Mouse (Mus musculus) kidney, adult 18-20 months (tissue): ENCODE data around the gene Teddm3.
"Not testable (repeated sequence)": the region's sequence is repeated elsewhere in the genome, so short reads cannot be mapped to it uniquely, and the experiment has no call there.

Experiments used
- DNase-seq: peaks from one replicate; pipeline ENCODE4 v3.0.0; 2021

Gene Teddm3

DNA sequence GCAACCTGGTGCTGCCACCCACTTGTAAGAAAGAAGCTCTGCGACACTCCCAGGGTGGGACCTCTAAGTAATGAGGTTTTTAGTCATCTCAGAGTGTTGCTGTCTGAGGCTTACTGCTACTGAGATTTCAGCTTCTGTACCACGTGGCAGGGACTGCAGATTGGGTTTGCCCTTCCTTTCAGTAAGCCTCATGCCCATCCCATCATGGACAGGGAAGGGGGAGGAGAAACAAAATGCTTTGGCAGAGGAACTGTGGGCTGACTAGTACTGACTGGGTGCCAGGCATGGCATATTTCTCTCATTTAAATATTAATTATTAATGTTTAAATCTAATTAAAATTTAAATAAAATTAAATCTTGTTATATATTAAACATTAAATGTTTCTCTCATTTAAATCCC, at the start of gene Teddm3:
Teddm3 (minus strand) TSS at position 101 of the 400 bp plus-strand sequence.
- not testable (repeated sequence) for DNase-seq

DNA sequence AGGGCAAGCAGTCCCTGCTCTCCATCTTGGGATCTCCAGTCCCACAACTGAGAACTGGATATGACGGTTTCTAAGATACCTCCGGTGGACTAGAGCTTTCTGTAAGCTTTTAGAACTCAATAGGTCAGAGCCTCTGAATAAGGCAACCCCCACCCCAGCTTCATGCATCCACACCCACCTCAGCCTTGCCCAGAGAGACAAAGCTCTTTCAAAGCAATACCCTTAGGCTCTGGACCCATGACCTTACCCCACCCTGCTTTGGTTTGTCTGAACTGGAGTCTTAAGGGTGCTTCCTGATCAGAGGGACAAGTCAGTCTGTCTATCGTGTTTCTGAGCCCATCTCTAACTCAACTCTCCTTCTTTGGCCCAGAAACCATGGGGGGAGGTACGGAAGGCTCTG, 48.9 kb upstream of the Teddm3 start:
- DNase-seq = no peak

DNA sequence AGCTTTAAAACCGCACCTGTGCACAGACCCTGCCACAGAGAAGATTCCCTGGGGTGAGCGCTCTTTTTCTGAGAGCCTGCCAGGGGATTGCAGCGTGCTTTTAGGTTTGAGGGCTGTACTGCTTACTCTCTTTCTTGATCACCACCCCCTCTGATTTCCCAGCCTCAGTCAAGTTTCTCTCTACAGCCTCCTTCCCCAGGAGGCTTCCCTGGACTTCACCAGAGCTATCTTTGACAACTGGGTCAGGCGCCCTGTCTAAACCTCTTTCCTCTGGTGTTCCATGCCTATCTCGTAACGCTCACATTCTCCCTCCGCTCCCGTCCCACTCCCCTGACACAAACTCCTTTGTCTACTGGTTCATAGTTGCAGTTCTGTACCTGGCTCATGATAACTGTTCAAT, 45.6 kb upstream of the Teddm3 start:
- DNase-seq = no peak

DNA sequence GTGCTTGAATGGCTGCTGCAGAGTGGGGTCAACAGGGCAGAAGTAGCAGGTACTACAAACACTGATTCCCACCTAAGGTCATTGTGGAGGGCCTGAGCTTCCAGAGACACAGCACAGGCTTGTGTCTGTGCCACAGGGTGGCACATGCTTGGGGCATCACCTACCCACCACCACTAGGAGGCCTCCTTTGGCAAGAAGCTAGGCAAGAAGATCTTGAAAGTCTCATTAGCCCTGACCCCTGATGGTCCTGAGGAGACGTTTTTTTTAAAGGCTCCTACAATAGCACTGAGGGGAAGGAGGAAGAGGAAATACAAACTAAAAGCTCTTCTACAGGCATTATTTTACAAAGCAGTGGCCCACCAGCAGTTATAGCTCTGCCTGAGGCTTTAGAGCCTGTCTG, 44.7 kb upstream of the Teddm3 start:
- no peak for DNase-seq

DNA sequence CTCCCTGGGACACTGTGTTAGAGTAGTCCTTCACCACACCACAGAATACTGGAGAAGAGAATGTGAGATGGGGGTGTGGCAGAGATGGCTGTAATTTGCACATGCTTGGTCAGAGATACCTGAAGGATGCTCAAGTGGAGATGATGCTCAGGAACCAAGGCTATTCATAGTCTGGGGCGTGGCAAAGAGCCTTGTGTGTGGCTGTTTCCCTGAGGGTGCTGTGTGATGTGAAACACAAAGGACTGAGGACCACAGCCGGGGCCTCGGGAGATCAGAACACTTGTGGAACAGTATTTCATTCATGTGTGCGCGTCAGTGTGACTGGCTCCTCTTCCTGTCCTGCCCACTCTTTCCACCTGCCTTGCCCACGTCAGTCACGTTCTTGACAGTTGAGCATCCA, 44.2 kb upstream of the Teddm3 start:
- no peak for DNase-seq

DNA sequence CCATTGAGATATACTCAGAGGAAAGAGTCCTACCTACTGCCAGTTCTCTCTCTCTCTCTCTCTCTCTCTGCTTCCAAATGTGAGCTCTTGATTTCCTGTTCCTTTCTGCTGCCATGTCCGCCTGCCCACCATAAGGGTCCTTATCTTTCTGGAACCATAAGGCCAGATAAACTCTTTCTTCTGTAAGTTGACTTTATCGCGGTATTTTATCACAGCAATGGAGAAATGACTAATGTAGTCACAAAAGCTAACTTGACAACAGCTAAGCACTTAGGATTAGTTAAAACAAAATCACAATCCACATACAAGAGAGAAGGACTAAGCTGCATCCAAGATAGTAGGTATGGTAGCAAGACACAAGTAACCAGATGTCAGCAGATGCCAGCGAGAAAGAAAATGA, 43.7 kb upstream of the Teddm3 start:
- DNase-seq = no peak

DNA sequence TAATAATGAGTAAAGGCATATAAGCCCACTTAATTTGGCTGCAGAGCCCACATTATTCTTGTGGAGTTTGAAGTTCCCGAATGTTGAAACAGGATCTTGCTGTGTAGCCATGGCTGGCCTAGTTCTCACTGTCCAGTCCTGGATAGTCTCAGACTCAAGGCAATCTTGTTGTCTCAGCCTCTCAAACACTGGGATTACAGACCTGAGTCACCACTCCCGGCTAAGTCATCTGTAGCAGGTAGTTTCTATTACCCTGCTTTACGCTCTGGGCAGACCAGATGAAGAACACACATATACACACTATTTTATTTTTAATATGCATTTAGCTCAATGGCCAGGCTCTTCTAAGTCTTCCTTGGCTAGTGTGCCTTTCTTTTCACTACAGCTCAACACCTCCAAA, 42.8 kb upstream of the Teddm3 start:
- DNase-seq = no peak

DNA sequence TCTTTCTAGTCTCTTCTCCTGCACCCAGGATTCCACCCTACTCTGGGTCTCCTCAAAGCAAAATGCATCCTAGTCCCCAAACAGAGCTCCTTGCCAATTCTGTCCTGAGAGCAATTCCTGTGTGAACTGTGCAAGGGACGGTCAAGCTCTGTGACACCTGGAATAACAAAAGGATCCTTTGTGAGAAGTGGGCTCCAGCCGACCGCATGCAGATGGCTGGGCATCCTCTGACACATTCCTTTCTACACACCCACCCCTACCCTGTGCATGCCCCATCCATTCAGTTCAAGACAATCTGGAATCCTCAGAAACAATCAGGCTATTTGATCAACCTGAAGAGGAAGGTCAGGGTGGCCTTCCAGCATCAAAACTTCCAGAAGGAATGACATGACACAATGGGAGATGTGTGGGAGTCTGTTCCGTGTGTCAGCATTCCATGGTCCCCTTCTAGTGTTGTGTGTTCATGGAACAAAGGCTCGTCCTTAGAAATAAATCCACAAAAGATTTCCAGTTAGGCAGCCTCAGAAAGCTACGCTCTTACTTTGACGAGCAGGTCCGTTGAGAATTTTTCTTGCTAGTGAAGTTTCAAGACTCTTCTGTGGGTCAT, 41.6 kb upstream of the Teddm3 start:
- no peak for DNase-seq

DNA sequence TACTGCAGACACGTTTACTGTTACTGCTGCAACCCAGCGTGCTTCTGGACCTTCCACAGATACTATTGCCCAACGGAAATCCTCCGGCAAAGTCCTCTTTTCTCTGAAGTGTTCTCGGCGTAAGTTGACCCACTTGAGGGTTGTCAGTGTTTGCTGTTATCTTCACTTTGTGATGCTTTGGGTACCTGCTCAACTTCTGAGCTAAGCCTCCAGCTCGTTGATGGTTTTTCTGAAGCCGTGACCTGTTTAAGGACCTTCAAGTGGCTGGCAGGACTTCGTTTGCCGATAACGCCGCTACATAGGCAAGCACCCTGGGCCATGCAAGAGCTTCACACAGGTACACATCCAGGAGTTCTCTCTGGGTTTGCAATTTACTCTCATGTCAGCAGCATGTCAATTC, 40.4 kb upstream of the Teddm3 start:
- no peak for DNase-seq

DNA sequence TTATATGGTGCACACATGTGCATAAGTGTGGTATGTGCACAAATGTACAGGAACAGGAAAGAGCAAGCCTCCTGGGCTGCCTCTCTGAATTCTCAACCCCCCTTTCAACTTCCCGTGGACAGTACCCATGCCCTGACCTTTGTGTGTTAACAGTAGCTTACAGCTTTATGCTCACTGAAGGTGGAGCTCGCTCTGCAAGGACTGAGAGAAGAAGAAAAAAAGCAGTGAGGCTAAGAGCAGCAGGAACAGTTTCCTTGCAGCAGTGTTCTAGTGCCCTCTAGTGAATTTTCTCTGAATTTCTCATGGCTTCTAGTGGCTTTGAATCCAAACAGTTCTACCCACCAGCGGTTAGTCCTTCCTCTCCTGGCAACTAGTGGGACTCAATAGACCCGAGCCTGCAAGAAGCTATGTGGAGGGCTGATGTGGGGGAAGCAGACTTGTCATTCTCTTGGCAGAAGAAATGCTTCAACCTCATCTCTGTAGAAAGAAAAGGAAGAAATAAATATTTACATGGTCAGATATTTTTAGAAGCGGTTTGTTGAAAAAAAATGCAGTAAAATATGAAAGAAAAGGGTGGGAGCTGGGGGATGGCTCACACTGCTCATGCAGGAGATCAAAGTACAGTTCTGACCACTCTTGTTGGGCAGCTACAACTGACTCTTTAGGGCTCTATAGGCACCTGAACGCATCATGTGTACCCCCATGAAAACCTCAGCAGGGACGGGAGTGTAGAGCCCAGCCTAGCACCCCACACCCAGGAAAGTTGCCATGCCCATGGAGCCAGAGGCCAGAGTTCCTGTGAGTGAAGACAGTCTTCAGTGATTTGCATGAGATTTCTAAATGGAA, 38.9 kb upstream of the Teddm3 start:
- DNase-seq = peak; percentile 28

DNA sequence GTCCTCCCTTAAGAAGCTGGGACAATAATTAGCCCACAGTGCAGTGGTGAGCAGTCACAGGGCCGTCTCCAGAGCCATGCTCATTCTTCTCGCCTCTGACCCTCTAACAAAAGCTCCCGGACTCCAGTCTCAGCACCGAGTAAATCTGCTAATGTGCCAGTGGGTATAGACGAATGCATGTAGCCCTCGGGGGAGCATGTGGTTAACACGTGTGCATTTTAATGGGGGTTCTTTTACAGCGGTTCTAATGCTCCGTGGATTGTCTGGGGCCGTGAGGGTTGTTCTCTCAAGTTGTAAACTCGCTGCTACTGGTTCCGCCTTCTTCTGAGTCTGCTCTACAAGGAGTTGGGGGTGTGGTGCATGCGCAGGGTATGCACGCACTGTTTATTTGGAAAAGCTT, 37.8 kb upstream of the Teddm3 start:
- DNase-seq = peak; percentile 13

DNA sequence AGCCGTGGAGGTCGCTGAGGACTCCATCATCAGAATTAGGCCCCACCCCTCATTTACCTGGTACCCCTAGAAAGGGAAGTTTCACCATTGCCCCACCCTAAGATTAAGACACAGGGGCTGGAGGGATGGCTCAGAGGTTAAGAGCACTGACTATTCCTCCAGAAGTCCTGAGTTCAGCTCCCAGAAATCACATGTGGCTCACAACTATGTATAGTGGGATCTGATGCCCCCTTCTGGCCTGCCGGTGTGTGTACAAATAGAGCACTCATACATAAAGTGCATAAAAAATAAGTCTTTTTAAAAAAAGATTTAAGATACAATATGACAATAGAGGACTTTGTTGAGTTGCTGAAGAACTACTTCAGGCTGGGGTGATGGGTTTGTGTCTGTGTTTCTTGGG, 34.5 kb upstream of the Teddm3 start:
- DNase-seq = no peak

DNA sequence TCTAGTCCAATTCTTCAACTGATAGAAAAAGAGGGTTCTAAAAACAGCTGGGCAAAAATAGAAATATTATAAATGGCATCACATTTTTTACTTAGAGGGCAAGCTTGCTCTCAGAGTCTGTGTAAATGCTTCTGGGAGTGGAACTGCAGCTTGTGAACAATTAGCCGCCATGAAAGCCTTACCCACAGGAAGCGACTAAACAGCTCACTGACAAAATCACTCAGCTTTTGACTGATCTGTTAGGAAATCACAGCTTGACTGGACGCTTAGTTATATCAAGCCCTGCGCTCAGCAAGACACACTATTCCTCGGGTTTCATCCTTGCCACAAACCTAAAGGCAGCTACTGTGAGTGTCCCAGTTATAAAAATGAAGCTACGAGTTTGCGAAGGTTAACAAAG, 33.8 kb upstream of the Teddm3 start:
- DNase-seq = no peak

DNA sequence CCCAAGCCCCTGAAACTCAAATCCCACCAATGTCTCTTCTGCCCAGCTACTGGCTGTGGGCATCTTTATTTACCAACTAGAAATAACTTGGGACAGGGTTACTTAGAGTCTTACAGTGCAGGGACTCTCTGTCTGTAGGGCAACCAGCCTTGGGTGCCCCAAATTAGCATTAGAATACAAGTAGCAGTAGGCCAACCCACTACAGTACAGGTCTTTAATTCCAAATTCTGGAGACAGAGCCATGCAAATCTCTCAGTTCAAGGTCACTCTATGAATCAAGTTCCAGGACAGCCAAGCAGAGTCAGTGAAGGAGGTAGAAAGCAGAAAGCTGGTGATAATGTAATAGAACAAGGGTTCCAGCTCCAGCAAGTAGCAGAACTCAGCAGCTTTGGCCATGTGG, 30.9 kb upstream of the Teddm3 start:
- no peak for DNase-seq

DNA sequence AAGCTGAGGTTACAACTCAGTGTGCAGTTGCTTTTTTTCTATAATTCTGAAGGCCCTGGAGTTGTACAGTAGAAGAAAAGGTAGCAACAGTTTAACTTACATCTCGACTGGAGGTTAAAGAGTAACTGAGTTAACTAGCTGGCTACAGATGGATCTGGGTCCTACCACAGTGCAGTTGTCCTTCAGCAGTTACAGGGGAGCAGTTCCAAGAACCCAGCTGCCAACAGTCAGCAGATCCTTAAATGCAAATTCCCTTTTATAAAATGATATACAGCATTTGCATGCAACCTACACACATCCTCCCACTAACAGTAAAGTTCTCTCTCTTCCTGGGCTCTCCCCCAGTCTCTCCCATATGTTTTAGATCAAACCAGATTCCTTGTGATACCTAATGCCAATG, 28.3 kb upstream of the Teddm3 start:
- DNase-seq = peak; percentile 32

DNA sequence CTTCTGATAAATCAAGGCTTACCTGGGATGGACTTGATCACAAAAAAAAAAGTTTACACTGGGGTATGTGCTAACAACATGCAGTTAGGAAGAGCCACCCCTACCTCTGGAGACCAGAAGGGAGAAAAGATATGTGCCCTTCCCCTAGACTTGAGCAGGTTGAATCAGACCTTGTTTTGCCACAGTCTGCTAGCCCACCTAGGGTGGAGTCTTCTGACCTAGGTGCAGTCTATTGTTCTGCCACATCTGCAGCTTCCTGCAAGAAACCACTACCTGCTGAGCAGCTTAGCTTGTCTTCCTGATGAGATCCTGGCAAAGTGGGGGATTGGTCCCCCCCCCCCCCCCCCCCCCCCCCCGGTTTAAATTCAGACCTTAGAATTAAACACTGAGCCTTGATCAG, 21.4 kb upstream of the Teddm3 start:
- DNase-seq = no peak

DNA sequence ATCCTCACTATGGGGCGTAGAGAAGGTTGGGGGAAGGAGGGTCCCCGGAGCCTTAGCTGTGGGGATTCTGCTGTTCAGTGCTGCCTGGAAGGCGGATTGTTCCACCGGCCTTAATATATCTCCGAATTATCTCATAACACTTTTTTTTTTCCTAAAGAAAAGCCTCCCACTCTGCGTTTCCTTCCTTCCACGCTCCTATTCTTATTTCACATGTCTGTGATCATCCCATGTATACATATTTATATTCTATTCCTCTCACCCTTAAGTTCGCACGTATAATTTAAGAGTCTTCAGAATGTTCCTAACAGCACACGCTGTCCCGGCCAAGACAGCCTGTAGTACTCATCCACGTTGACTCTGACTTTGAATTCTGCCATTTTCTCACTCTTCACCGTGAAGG, 14.9 kb upstream of the Teddm3 start:
- DNase-seq = no peak

DNA sequence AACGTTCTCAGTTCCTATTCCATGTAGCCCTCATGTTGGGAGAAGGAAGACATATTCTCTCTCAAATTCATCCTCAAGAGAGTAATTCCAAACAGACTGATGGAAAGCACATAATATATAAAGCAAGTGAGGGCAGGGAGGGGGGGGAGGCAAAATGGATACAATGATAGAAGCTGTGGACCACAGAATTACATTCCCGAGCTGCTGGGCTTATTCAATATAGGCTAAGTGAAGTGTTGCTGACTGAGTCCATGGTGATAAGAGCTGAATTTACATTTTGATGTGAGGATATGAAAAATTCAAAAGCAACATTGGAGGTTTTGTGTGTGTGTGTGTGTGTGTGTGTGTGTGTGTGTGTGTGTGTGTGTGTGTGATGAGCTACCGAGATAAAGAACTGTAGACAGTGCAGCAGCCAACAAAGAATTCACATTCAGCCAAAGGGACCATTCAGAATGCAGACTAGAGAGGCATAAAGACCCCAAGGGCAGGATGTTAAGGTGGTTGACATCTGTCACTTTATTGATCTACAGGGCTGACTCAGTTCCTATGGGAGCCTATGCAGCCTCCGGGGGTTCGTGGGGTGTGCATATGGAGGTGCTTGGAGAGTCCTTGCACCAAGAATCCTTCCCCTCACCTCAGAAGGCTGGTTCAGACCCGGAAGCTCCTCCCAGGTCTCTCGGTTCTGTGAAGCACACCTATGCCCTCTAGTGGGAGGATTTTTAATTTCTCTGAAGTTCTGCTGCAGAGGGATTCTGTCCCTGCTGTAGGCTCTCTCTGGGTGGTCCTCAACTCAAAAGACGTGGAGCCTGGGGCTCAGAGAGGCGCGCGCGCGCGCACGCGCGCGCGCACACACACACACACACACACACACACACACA, 11.8 kb upstream of the Teddm3 start:
- peak; percentile 13 for DNase-seq

DNA sequence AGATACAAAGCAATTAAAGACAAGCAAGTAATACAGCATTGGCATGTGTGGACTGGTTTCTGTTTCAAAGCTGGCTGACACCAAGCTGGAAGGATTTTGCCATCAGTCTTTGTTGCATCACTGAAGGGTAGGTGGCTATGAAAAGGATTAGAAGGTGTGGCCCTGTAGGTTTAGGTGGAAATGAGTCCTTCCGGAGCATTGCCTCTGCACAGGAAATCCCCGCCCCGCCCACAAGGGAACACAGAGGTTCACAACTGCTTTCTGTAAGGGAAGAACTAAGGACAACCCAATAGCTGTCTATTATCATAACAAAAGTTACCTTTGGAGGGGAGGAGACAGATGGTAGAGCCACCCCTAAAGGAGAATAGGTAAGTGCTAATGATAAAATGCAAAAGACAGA, 9.6 kb upstream of the Teddm3 start:
- DNase-seq = not testable (repeated sequence)

DNA sequence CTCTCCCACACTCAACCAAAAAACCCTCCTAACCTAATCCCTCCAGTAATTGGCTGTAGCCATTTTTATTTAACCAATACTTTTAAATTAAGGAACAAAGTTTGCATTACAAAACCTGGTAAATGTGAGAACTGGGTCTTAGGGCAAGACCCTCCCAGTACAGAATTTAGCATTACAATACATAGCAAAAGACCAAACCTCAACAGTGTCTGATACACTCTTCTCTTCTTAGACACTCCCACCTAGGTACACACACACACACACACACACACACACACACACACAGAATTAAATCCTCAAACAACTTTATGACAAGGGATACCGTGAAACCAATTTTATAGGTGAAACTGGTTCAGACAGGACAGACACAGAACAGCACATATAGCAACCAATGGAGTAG, 5.4 kb upstream of the Teddm3 start:
- DNase-seq = not testable (repeated sequence)

DNA sequence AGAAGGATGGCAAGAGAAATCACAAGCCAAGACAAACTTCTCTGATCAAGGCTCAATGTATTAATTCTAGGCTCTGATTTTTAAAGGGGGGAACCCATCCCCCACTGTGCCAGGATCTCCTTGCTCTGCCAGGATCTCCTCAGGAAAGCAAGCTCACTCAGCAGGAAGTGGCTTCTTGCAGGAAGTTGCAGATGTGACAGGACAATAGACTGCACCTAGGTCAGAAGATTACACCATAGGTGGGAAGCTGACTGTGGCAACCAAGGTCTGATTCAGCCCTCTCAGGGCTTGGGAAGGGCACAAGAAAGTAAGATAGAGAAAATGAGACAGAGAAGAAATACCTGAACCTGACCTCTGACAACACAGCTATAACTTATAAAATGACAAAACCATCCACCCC, 2.5 kb upstream of the Teddm3 start:
- DNase-seq = not testable (repeated sequence)

DNA sequence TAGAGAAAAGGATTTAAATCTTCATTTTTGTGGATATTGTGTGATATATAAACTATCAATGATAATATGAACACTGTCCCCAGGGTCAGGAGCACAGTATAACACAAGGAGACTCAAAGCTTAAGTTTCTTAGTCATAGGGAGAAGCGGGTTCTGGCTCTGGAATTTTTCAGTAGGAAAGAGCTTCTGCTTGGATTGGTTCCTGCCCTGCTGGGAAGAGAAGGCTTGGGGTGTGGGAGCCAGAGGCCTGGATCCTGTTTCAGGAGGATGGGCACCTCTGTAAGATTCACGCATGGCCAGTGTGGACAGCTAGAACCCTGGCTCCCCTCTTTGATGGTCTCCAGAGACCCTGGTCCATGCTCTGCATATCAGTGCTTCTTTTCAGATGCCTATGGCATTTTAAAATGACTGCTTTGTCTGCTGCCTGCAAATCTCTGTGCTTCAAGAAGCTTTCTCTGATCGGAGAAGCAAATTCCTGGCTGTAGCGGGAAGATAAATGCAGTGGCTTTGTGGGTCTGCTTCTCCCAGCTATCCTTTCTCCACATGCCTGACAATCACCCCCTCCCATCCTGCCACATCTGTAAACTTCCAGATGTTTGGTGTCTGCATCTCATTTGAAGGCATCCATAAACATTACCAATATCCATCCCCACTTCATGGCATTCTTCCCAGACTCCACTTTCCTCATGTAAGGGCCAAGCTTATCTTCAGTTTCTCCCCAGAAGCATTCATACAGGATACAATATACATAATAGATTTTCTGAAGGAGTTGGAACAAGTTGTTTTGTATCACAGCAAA, 2.0 kb downstream of the Teddm3 start:
- DNase-seq = no peak

DNA sequence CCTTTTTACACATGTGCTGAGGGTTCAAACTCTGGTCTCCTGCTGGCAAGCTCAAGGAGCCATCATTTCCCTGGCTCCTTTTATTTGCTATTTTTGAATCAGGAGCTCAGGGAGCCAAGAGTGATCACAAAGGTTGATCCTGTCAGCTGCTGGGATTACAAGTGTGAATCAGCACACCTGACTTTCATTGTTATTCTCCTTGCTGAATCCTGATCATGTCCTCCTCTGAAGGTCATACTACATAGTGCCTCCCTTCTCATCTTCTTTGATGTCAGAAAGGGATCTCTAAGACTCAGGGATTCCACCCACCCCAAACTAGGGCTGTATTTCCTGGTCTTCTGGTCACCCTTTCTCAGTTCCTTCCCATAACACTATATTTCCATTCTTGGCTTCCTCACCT, 3.9 kb downstream of the Teddm3 start:
- DNase-seq = no peak
